Mouse (Mus musculus) MEL (cell line): ENCODE data around the gene Rrp12. TPM values are rescaled to one million over a fixed set of nuclear protein-coding genes. Genes with fewer than 3 reads are reported as not detected.

Source experiments
- DNase-seq: peaks from one replicate; pipeline ENCODE4 v3.0.0; 2011; ENCODE audit warnings: low read depth, low spot score
- H3K27ac ChIP-seq: 2 replicates; pipeline ENCODE4 v1.5.1; 2012; ENCODE audit warnings: low read depth, mild to moderate bottlenecking, control low read depth, low read length, moderate library complexity; ENCODE audit not compliant: control insufficient read depth
- H3K27me3 ChIP-seq, 2 experiments: fragments of 150-350 bp in 1 of 2; sonication (generic) in 1 of 2; 2 replicates each; pipeline ENCODE4 v1.6.1; 2012; ENCODE audit warnings: low read length in 2 of 2, mild to moderate bottlenecking in 2 of 2, improper control_type of control experiment in 1 of 2, moderate library complexity in 1 of 2; ENCODE audit not compliant: insufficient read depth in 2 of 2, control insufficient read depth in 1 of 2
- H3K36me3 ChIP-seq, 2 experiments: 2 replicates each; pipeline ENCODE4 v1.6.1; 2012 to 2014; ENCODE audit warnings: low read length in 2 of 2, improper control_type of control experiment in 1 of 2, inconsistent platforms in 1 of 2, mild to moderate bottlenecking in 1 of 2; ENCODE audit not compliant: insufficient read depth in 2 of 2, control insufficient read depth in 1 of 2
- H3K4me1 ChIP-seq, 2 experiments: fragments of 150-350 bp in 1 of 2; sonication (generic) in 1 of 2; 2 replicates each; pipeline ENCODE4 v1.6.1; 2012; ENCODE audit warnings: low read length in 2 of 2, improper control_type of control experiment in 1 of 2, mild to moderate bottlenecking in 1 of 2; ENCODE audit not compliant: insufficient read depth in 2 of 2, control insufficient read depth in 1 of 2
- H3K4me3 ChIP-seq, 2 experiments: fragments of 150-350 bp in 1 of 2; sonication (generic) in 1 of 2; 2 replicates each; pipeline ENCODE4 v1.5.1; 2012; ENCODE audit warnings: low read depth in 2 of 2, low read length in 2 of 2, mild to moderate bottlenecking in 2 of 2, moderate library complexity in 2 of 2, control low read depth in 1 of 2, improper control_type of control experiment in 1 of 2; ENCODE audit not compliant: control insufficient read depth in 1 of 2, insufficient read depth in 1 of 2
- H3K79me2 ChIP-seq: 2 replicates; pipeline ENCODE4 v1.6.1; 2012; ENCODE audit warnings: mild to moderate bottlenecking, low read length, moderate library complexity; ENCODE audit not compliant: control insufficient read depth, poor library complexity, insufficient read depth
- H3K9ac ChIP-seq: 2 replicates; pipeline ENCODE4 v1.6.1; 2012; ENCODE audit warnings: low read depth, mild to moderate bottlenecking, control low read depth, low read length, moderate library complexity; ENCODE audit not compliant: control insufficient read depth, poor library complexity, severe bottlenecking
- H3K9me3 ChIP-seq: fragments of 150-350 bp; sonication (generic); replicated peaks from 2 replicates; pipeline ENCODE4 v1.6.1; 2012; ENCODE audit warnings: mild to moderate bottlenecking, low read length, improper control_type of control experiment, moderate library complexity; ENCODE audit not compliant: insufficient read depth
- BHLHE40 ChIP-seq: IDR thresholded peaks from 2 replicates; pipeline ENCODE4 v1.6.1; 2012; ENCODE audit warnings: low read depth, mild to moderate bottlenecking, inconsistent platforms, low read length, improper control_type of control experiment, borderline replicate concordance
- CHD1 ChIP-seq: IDR thresholded peaks from 2 replicates; pipeline ENCODE4 v1.6.1; 2012; ENCODE audit warnings: low read depth, mild to moderate bottlenecking, inconsistent platforms, low read length, improper control_type of control experiment
- CTCF ChIP-seq, 3 experiments: IDR thresholded peaks in 2 of 3; conservative IDR thresholded peaks in 1 of 3; 2 replicates each; pipeline ENCODE4 v1.5.1; 2011 to 2012; ENCODE audit warnings: low read length in 3 of 3, low read depth in 2 of 3, mild to moderate bottlenecking in 2 of 3, improper control_type of control experiment in 1 of 3, inconsistent platforms in 1 of 3, mixed read lengths in 1 of 3, moderate library complexity in 1 of 3; ENCODE audit not compliant: control insufficient read depth in 1 of 3, insufficient read depth in 1 of 3, poor library complexity in 1 of 3, severe bottlenecking in 1 of 3
- E2F4 ChIP-seq: IDR thresholded peaks from 2 replicates; pipeline ENCODE4 v1.6.1; 2011; ENCODE audit warnings: low read depth, low read length, improper control_type of control experiment, borderline replicate concordance
- ELF1 ChIP-seq: IDR thresholded peaks from 2 replicates; pipeline ENCODE4 v1.6.1; 2014; ENCODE audit warnings: low read depth, mild to moderate bottlenecking, inconsistent platforms, low read length, improper control_type of control experiment, moderate library complexity
- EP300 ChIP-seq, 2 experiments: IDR thresholded peaks; 2 replicates each; pipeline ENCODE4 v1.6.1; 2011; ENCODE audit warnings: improper control_type of control experiment in 2 of 2, low read length in 2 of 2, low read depth in 1 of 2, mild to moderate bottlenecking in 1 of 2
- GABPA ChIP-seq: IDR thresholded peaks from 2 replicates; pipeline ENCODE4 v1.6.1; 2012; ENCODE audit warnings: low read depth, mild to moderate bottlenecking, inconsistent platforms, low read length, improper control_type of control experiment, moderate library complexity
- GATA1 ChIP-seq: IDR thresholded peaks from 2 replicates; pipeline ENCODE4 v1.6.1; 2011; ENCODE audit warnings: low read depth, low read length, improper control_type of control experiment
- HCFC1 ChIP-seq: IDR thresholded peaks from 2 replicates; pipeline ENCODE4 v1.6.1; 2012; ENCODE audit warnings: low read depth, mild to moderate bottlenecking, inconsistent platforms, low read length, improper control_type of control experiment, moderate library complexity
- JUND ChIP-seq: IDR thresholded peaks from 2 replicates; pipeline ENCODE4 v1.6.1; 2011; ENCODE audit warnings: low read depth, mild to moderate bottlenecking, improper control_type of control experiment, low read length
- MAX ChIP-seq: IDR thresholded peaks from 2 replicates; pipeline ENCODE4 v1.6.1; 2011; ENCODE audit warnings: low read length, improper control_type of control experiment
- MAZ ChIP-seq: IDR thresholded peaks from 2 replicates; pipeline ENCODE4 v1.6.1; 2012; ENCODE audit warnings: low read depth, mild to moderate bottlenecking, inconsistent platforms, low read length, improper control_type of control experiment
- MEF2A ChIP-seq: IDR thresholded peaks from 2 replicates; pipeline ENCODE4 v1.6.1; 2014; ENCODE audit warnings: low read depth, mild to moderate bottlenecking, inconsistent platforms, low read length, improper control_type of control experiment; ENCODE audit not compliant: poor library complexity, insufficient replicate concordance, severe bottlenecking; ENCODE audit errors: extremely low read depth
- MXI1 ChIP-seq: IDR thresholded peaks from 2 replicates; pipeline ENCODE4 v1.6.1; 2011; ENCODE audit warnings: mild to moderate bottlenecking, low read depth, low read length, improper control_type of control experiment
- MYB ChIP-seq: IDR thresholded peaks from 2 replicates; pipeline ENCODE4 v1.6.1; 2011; ENCODE audit warnings: mild to moderate bottlenecking, low read depth, low read length, improper control_type of control experiment
- MYC ChIP-seq: IDR thresholded peaks from 2 replicates; pipeline ENCODE4 v1.6.1; 2011; ENCODE audit warnings: low read depth, mild to moderate bottlenecking, low read length, improper control_type of control experiment, moderate library complexity
- POLR2A ChIP-seq, 2 experiments: IDR thresholded peaks; 2 replicates each; pipeline ENCODE4 v1.6.1; 2011 to 2012; ENCODE audit warnings: low read length in 2 of 2, mild to moderate bottlenecking in 2 of 2, control low read depth in 1 of 2, improper control_type of control experiment in 1 of 2, low read depth in 1 of 2, moderate library complexity in 1 of 2; ENCODE audit not compliant: control insufficient read depth in 1 of 2, insufficient read depth in 1 of 2, poor library complexity in 1 of 2
- POLR2AphosphoS2 ChIP-seq: IDR thresholded peaks from 2 replicates; pipeline ENCODE4 v1.6.1; 2011; ENCODE audit warnings: low read length, improper control_type of control experiment
- POLR2AphosphoS5 ChIP-seq: IDR thresholded peaks from 2 replicates; pipeline ENCODE4 v1.6.1; 2012; ENCODE audit warnings: low read depth, borderline replicate concordance, mild to moderate bottlenecking, inconsistent platforms, low read length, moderate library complexity, mixed read lengths
- RAD21 ChIP-seq: IDR thresholded peaks from 2 replicates; pipeline ENCODE4 v1.6.1; 2011; ENCODE audit warnings: mild to moderate bottlenecking, low read depth, low read length, improper control_type of control experiment
- RCOR1 ChIP-seq: IDR thresholded peaks from 2 replicates; pipeline ENCODE4 v1.6.1; 2012; ENCODE audit warnings: low read depth, mild to moderate bottlenecking, inconsistent platforms, low read length, improper control_type of control experiment
- TAL1 ChIP-seq: IDR thresholded peaks from 2 replicates; pipeline ENCODE4 v1.6.1; 2012; ENCODE audit warnings: mild to moderate bottlenecking, inconsistent platforms, low read length, moderate library complexity, mixed read lengths
- TBP ChIP-seq: IDR thresholded peaks from 2 replicates; pipeline ENCODE4 v1.8.0; 2011; ENCODE audit warnings: low read depth, low read length, improper control_type of control experiment
- USF1 ChIP-seq: IDR thresholded peaks from 2 replicates; pipeline ENCODE4 v1.6.1; 2014; ENCODE audit warnings: low read depth, mild to moderate bottlenecking, inconsistent platforms, low read length, improper control_type of control experiment, moderate library complexity
- USF2 ChIP-seq, 2 experiments: IDR thresholded peaks; 2 replicates each; pipeline ENCODE4 v1.6.1; 2011 to 2012; ENCODE audit warnings: improper control_type of control experiment in 2 of 2, low read length in 2 of 2, borderline replicate concordance in 1 of 2, inconsistent platforms in 1 of 2, low read depth in 1 of 2, mild to moderate bottlenecking in 1 of 2; ENCODE audit not compliant: insufficient read depth in 1 of 2
- ZC3H11A ChIP-seq: IDR thresholded peaks from 2 replicates; pipeline ENCODE4 v1.6.1; 2012; ENCODE audit warnings: low read depth, mild to moderate bottlenecking, inconsistent platforms, low read length, improper control_type of control experiment
- ZKSCAN1 ChIP-seq: IDR thresholded peaks from 2 replicates; pipeline ENCODE4 v1.6.1; 2012; ENCODE audit warnings: low read depth, mild to moderate bottlenecking, inconsistent platforms, low read length, improper control_type of control experiment, moderate library complexity
- ZMIZ1 ChIP-seq: IDR thresholded peaks from 2 replicates; pipeline ENCODE4 v1.6.1; 2012; ENCODE audit warnings: low read depth, mild to moderate bottlenecking, inconsistent platforms, low read length, improper control_type of control experiment, moderate library complexity
- ZNF384 ChIP-seq: IDR thresholded peaks from 2 replicates; pipeline ENCODE4 v1.6.1; 2012; ENCODE audit warnings: low read depth, mild to moderate bottlenecking, inconsistent platforms, low read length, improper control_type of control experiment
- polyA plus RNA-seq, 2 experiments: library from polyadenylated mRNA; stranded (reverse) in 1 of 2; unstranded in 1 of 2; fragments of >175 nt in 1 of 2; fragments of >200 nt in 1 of 2; gene quantifications; 2 replicates each; pipeline versions ENCODE4 v1.2.1 to v1.2.4; 2012; ENCODE audit warnings: low replicate concordance in 2 of 2, low read depth in 1 of 2; ENCODE audit not compliant: insufficient read length in 2 of 2, insufficient read depth in 1 of 2, missing spikeins in 1 of 2
- total RNA-seq: library from RNA; depleted of rRNA; stranded (reverse); fragments of 300-350 nt; gene quantifications from 2 replicates; pipeline ENCODE4 v1.2.3, GENCODE M21; 2012

Gene Rrp12
- total and polyA plus RNA-seq, 3 experiments, result 44.5 to 134 (median 106) TPM

GRCm38 (mm10) chr19:41900495-41901090 is 4.6 kb upstream of the Rrp12 start:
- TF ChIP-seq GATA1 (0 out of 2 replicates have a peak, but pooled peaks have one; percentile 17), EP300 (IDR thresholded peaks at IDR 0.05; ENCODE audit: low read depth in 1 of 2, low read length in 2 of 2) (peak; percentile 34 to 72; a peak in 3 of 4 replicates), GABPA (no peak), ELF1 (0 out of 2 replicates have a peak, but pooled peaks have one; percentile 17), USF2 (IDR thresholded peaks at IDR 0.05; ENCODE audit: borderline replicate concordance in 1 of 2, insufficient read depth in 1 of 2, low read depth in 1 of 2, low read length in 2 of 2) (no peak), RCOR1 (0 out of 2 replicates have a peak, but pooled peaks have one; percentile 46), CTCF (IDR thresholded peaks at IDR 0.05 in 2 of 3, conservative IDR thresholded peaks at IDR 0.05 in 1 of 3; ENCODE audit: control insufficient read depth in 1 of 3, insufficient read depth in 1 of 3, low read depth in 2 of 3, low read length in 3 of 3, poor library complexity in 1 of 3, severe bottlenecking in 1 of 3) (no peak), TAL1 (peak; percentile 72)
- H3K9me3 ChIP-seq, result no peaks in the 10 kb centered on the region
- H3K36me3 ChIP-seq, result peaks cover 0 to 32% of the 10 kb centered on the region in 2 experiments; a peak in 2 of 4 replicates
- peak; percentile 70 for DNase-seq
- peaks cover 3% of the 10 kb centered on the region; the same call in 1 of the 2 replicates for H3K79me2 ChIP-seq
- H3K4me1 ChIP-seq, result peaks cover 3 to 36% of the 10 kb centered on the region in 2 experiments
- H3K4me3 ChIP-seq, result no peak overlapping the region
- no peaks in the 10 kb centered on the region for H3K27me3 ChIP-seq
- no peak overlapping the region for H3K27ac ChIP-seq
- H3K9ac ChIP-seq, result no peak overlapping the region

GRCm38 (mm10) chr19:41898860-41899259 is 2.9 kb upstream of the Rrp12 start:
- Histone ChIP-seq H3K79me2 (peaks cover 17% of the 10 kb centered on the region), H3K27ac (no peak overlapping the region), H3K27me3 (no peaks in the 10 kb centered on the region), H3K9me3 (no peaks in the 10 kb centered on the region), H3K4me1 (peaks cover 8 to 36% of the 10 kb centered on the region in 2 experiments), H3K36me3 (peaks cover 0 to 36% of the 10 kb centered on the region in 2 experiments; a peak in 2 of 4 replicates), H3K4me3 (no peak overlapping the region), H3K9ac (no peak overlapping the region)
- peak; percentile 87 for DNase-seq
- TF ChIP-seq E2F4, result no peak
- TF ChIP-seq CTCF (IDR thresholded peaks at IDR 0.05 in 2 of 3, conservative IDR thresholded peaks at IDR 0.05 in 1 of 3; ENCODE audit: control insufficient read depth in 1 of 3, insufficient read depth in 1 of 3, low read depth in 2 of 3, low read length in 3 of 3, poor library complexity in 1 of 3, severe bottlenecking in 1 of 3), result peak; percentile 65 to 89 (median 85)
- peak; percentile 78 for TF ChIP-seq TBP
- TF ChIP-seq POLR2A (IDR thresholded peaks at IDR 0.05; ENCODE audit: control insufficient read depth in 1 of 2, insufficient read depth in 1 of 2, low read depth in 1 of 2, low read length in 2 of 2, poor library complexity in 1 of 2), result no peak
- TF ChIP-seq MYC, result peak; percentile 87
- TF ChIP-seq POLR2AphosphoS5, result no peak
- no peak for TF ChIP-seq TAL1
- no peak for TF ChIP-seq MEF2A
- 0 out of 2 replicates have a peak, but pooled peaks have one; percentile 13 for TF ChIP-seq USF1
- TF ChIP-seq HCFC1, result peak; percentile 49; the same call in 1 of the 2 replicates
- TF ChIP-seq ZKSCAN1, result no peak
- TF ChIP-seq ZMIZ1, result no peak
- no peak for TF ChIP-seq CHD1
- peak; percentile 57; the same call in 1 of the 2 replicates for TF ChIP-seq MXI1
- peak; percentile 43; the same call in 1 of the 2 replicates for TF ChIP-seq ZNF384
- 0 out of 2 replicates have a peak, but pooled peaks have one; percentile 14 for TF ChIP-seq BHLHE40
- TF ChIP-seq EP300 (IDR thresholded peaks at IDR 0.05; ENCODE audit: low read depth in 1 of 2, low read length in 2 of 2), result no peak
- peak; percentile 65; the same call in 1 of the 2 replicates for TF ChIP-seq MAX
- TF ChIP-seq ZC3H11A, result peak; percentile 60
- TF ChIP-seq POLR2AphosphoS2, result no peak
- 0 out of 2 replicates have a peak, but pooled peaks have one; percentile 55 for TF ChIP-seq JUND
- TF ChIP-seq RAD21, result peak; percentile 65
- no peak for TF ChIP-seq MAZ
- TF ChIP-seq GATA1, result no peak
- TF ChIP-seq MYB, result no peak
